Comparison of ENCODE assay signal across 19 mouse cellular contexts in genomic region chr17:79654187-79654586, GRCm38 (mm10).
"Had no signal": no experiment of that assay in that cellular context is flagged by ENCODE, and none has a peak within 500 bp of the region (broad histone marks: within the 10 kb centered on the region; RNA-seq: fewer than 3 reads in every experiment).

No protein-coding gene starts in this region.

- H3K36me3 ChIP-seq: liver, embryonic 15.5 days; lung, embryonic 15.5 days; midbrain, embryonic 12.5 days; neural tube, embryonic 13.5 days; neural tube, embryonic 15.5 days had no signal

- ATAC-seq: liver, postnatal 0 days; lung, postnatal 0 days; midbrain, embryonic 16.5 days had no signal

- H3K9ac ChIP-seq: liver, embryonic 15.5 days; liver, postnatal 0 days; lung, embryonic 15.5 days; midbrain, embryonic 12.5 days; neural tube, embryonic 13.5 days; neural tube, embryonic 15.5 days had no signal

- H3K4me3 ChIP-seq: liver, embryonic 15.5 days; lung, embryonic 15.5 days; megakaryocyte, embryonic 14.5 days; midbrain, embryonic 12.5 days; myocyte; neural tube, embryonic 13.5 days; neural tube, embryonic 15.5 days had no signal

- H3K4me2 ChIP-seq: liver, embryonic 15.5 days; lung, embryonic 15.5 days; midbrain, embryonic 12.5 days; neural tube, embryonic 13.5 days; neural tube, embryonic 15.5 days had no signal

- H3K4me1 ChIP-seq: liver, embryonic 15.5 days; megakaryocyte, embryonic 14.5 days; midbrain, embryonic 12.5 days; neural tube, embryonic 13.5 days; neural tube, embryonic 15.5 days had no signal

- H3K27ac ChIP-seq: liver, embryonic 15.5 days; lung, embryonic 15.5 days; macrophage; midbrain, embryonic 12.5 days; neural tube, embryonic 13.5 days; neural tube, embryonic 15.5 days had no signal

- H3K9me3 ChIP-seq: liver, embryonic 15.5 days; lung, embryonic 15.5 days; megakaryocyte, embryonic 14.5 days; midbrain, embryonic 12.5 days; neural tube, embryonic 13.5 days; neural tube, embryonic 15.5 days had no signal

- DNase-seq: liver, postnatal 0 days; lung, adult 2 months; lung, postnatal 14 days; lung, postnatal 36 days; midbrain, embryonic 14.5 days; right cerebral cortex, postnatal 14 days; thymus, adult 18-20 months; thymus, postnatal 14 days; thymus, postnatal 36 days had no signal

- H3K27me3 ChIP-seq: liver, embryonic 15.5 days; lung, embryonic 15.5 days; midbrain, embryonic 12.5 days; neural tube, embryonic 13.5 days; neural tube, embryonic 15.5 days had no signal
